Mouse (Mus musculus) heart, embryonic 14.5 days (tissue): ENCODE data around the gene Prrc2b. TPM values are rescaled to one million over a fixed set of nuclear protein-coding genes. Genes with fewer than 3 reads are reported as not detected.

ENCODE experiments used
- ATAC-seq: fragments of 200-750 bp; cut with Nextera tagmentation; 2 replicates; pipeline ENCODE4 v1.8.0; 2017; ENCODE audit warnings: low read depth, moderate TSS enrichment; ENCODE audit not compliant: insufficient number of reproducible peaks, insufficient read depth, low FRiP score
- H3K27ac ChIP-seq, 2 experiments: fragments of 200-500 bp in 1 of 2; fragments of 300-500 bp in 1 of 2; sonication (generic) in 1 of 2; replicated peaks in 1 of 2; 2 replicates each; pipeline ENCODE4 v1.5.1; 2012 to 2014; ENCODE audit warnings: low read depth in 2 of 2, low read length in 2 of 2, control low read depth in 1 of 2, mild to moderate bottlenecking in 1 of 2, mixed read lengths in 1 of 2; ENCODE audit not compliant: control insufficient read depth in 1 of 2, insufficient read depth in 1 of 2
- H3K27me3 ChIP-seq: fragments of 300-500 bp; sonication (generic); 2 replicates; pipeline ENCODE4 v1.6.1; 2014; ENCODE audit warnings: mild to moderate bottlenecking, low read length, control low read depth; ENCODE audit not compliant: control insufficient read depth, insufficient read depth
- H3K36me3 ChIP-seq: fragments of 300-500 bp; sonication (generic); 2 replicates; pipeline ENCODE4 v1.6.1; 2014; ENCODE audit warnings: mild to moderate bottlenecking, control low read depth, low read length, mixed read lengths; ENCODE audit not compliant: control insufficient read depth, insufficient read depth
- H3K4me1 ChIP-seq, 2 experiments: fragments of 200-500 bp in 1 of 2; fragments of 300-500 bp in 1 of 2; sonication (generic) in 1 of 2; 2 replicates each; pipeline ENCODE4 v1.6.1; 2012 to 2014; ENCODE audit warnings: low read length in 2 of 2, control low read depth in 1 of 2, mixed read lengths in 1 of 2; ENCODE audit not compliant: control insufficient read depth in 2 of 2, insufficient read depth in 2 of 2
- H3K4me2 ChIP-seq: fragments of 300-500 bp; sonication (generic); 2 replicates; pipeline ENCODE4 v1.6.1; 2014; ENCODE audit warnings: mild to moderate bottlenecking, low read length
- H3K4me3 ChIP-seq, 2 experiments: fragments of 200-500 bp in 1 of 2; fragments of 300-500 bp in 1 of 2; sonication (generic) in 1 of 2; 2 replicates each; pipeline ENCODE4 v1.5.1; 2012 to 2014; ENCODE audit warnings: low read length in 2 of 2, mild to moderate bottlenecking in 2 of 2, control low read depth in 1 of 2, low read depth in 1 of 2, moderate library complexity in 1 of 2; ENCODE audit not compliant: control insufficient read depth in 1 of 2, insufficient read depth in 1 of 2
- H3K9ac ChIP-seq: fragments of 300-500 bp; sonication (generic); 2 replicates; pipeline ENCODE4 v1.6.1; 2014; ENCODE audit warnings: mild to moderate bottlenecking, low read length
- H3K9me3 ChIP-seq: fragments of 300-500 bp; sonication (generic); 2 replicates; pipeline ENCODE4 v1.6.1; 2016; ENCODE audit warnings: low read length, control low read depth; ENCODE audit not compliant: control insufficient read depth
- WGBS: fragments of 180-500 bp; shearing (Covaris S2); extraction: QIAGEN DNeasy Blood & Tissue Kit; methylation state at CpG from one replicate; pipeline ENCODE4 v1.1.7; 2014; 5-methylcytosine and 5-hydroxymethylcytosine counted together
- polyA plus RNA-seq: library from polyadenylated mRNA; unstranded; fragments of >200 nt; fragmentation: Nextera tagmentation; extraction: Ambion mirVana; gene quantifications from 2 replicates; pipeline ENCODE4 v1.2.1, GENCODE M21; 2014

The Prrc2b gene
- polyA plus RNA-seq, 1 experiment from 2014 or later = 41.8 TPM

GRCm38 (mm10) chr2:32211689-32212088, 60.8 kb downstream of the Prrc2b start:
- Histone ChIP-seq H3K36me3 (peaks cover 100% of the 10 kb centered on the region), H3K27me3 (no peaks in the 10 kb centered on the region), H3K4me1 (no peaks in the 10 kb centered on the region), H3K4me2 (no peak overlapping the region), H3K9ac (no peak overlapping the region), H3K27ac (no peak overlapping the region), H3K9me3 (no peaks in the 10 kb centered on the region), H3K4me3 (no peak overlapping the region)
- WGBS = 86% methylated on average over 8 of the region's 8 CpGs
- ATAC-seq = no peak

GRCm38 (mm10) chr2:32213000-32213399, 62.1 kb downstream of the Prrc2b start:
- Histone ChIP-seq H3K4me3 (no peak overlapping the region), H3K27me3 (no peaks in the 10 kb centered on the region), H3K9ac (no peak overlapping the region), H3K4me2 (no peak overlapping the region), H3K9me3 (no peaks in the 10 kb centered on the region), H3K4me1 (no peaks in the 10 kb centered on the region), H3K27ac (no peak overlapping the region), H3K36me3 (peaks cover 100% of the 10 kb centered on the region)
- 55% methylated on average over 10 of the region's 10 CpGs for WGBS
- ATAC-seq = no peak

- no peak overlapping the region for H3K4me2 ChIP-seq
- no peaks in the 10 kb centered on the region for H3K4me1 ChIP-seq
- no peak overlapping the region for H3K4me3 ChIP-seq
- H3K27me3 ChIP-seq = no peaks in the 10 kb centered on the region
- 91% methylated on average over 10 of the region's 10 CpGs for WGBS
- no peak overlapping the region for H3K27ac ChIP-seq
- no peak overlapping the region for H3K9ac ChIP-seq
- peaks cover 100% of the 10 kb centered on the region for H3K36me3 ChIP-seq
- H3K9me3 ChIP-seq = no peaks in the 10 kb centered on the region
- no peak for ATAC-seq
Observed at GRCm38 (mm10) chr2:32215576-32215975, 64.7 kb downstream of the Prrc2b start.

GRCm38 (mm10) chr2:32216506-32216905, 65.6 kb downstream of the Prrc2b start:
- Histone ChIP-seq H3K27me3 (no peaks in the 10 kb centered on the region), H3K4me1 (no peaks in the 10 kb centered on the region), H3K27ac (no peak overlapping the region), H3K36me3 (peaks cover 100% of the 10 kb centered on the region), H3K4me2 (no peak overlapping the region), H3K9ac (no peak overlapping the region), H3K4me3 (no peak overlapping the region), H3K9me3 (no peaks in the 10 kb centered on the region)
- 84% methylated on average over 10 of the region's 10 CpGs for WGBS
- ATAC-seq = no peak

- Histone ChIP-seq H3K27ac (no peak overlapping the region), H3K27me3 (no peaks in the 10 kb centered on the region), H3K4me1 (no peaks in the 10 kb centered on the region), H3K9ac (no peak overlapping the region), H3K36me3 (peaks cover 100% of the 10 kb centered on the region), H3K4me3 (no peak overlapping the region), H3K4me2 (no peak overlapping the region), H3K9me3 (no peaks in the 10 kb centered on the region)
- 79% methylated on average over 8 of the region's 8 CpGs for WGBS
- ATAC-seq = no peak
Observed at GRCm38 (mm10) chr2:32217656-32218055, 66.8 kb downstream of the Prrc2b start.

GRCm38 (mm10) chr2:32218113-32218512, 67.2 kb downstream of the Prrc2b start:
- peaks cover 100% of the 10 kb centered on the region for H3K36me3 ChIP-seq
- H3K27me3 ChIP-seq = no peaks in the 10 kb centered on the region
- no peaks in the 10 kb centered on the region for H3K9me3 ChIP-seq
- WGBS = 85% methylated on average over 5 of the region's 5 CpGs
- no peak overlapping the region for H3K9ac ChIP-seq
- H3K4me3 ChIP-seq = no peak overlapping the region
- no peak overlapping the region for H3K4me2 ChIP-seq
- ATAC-seq = no peak
- no peak overlapping the region for H3K27ac ChIP-seq
- no peaks in the 10 kb centered on the region for H3K4me1 ChIP-seq

GRCm38 (mm10) chr2:32218541-32219334, 67.9 kb downstream of the Prrc2b start:
- H3K4me1 ChIP-seq = no peaks in the 10 kb centered on the region
- H3K27ac ChIP-seq = no peak overlapping the region
- H3K36me3 ChIP-seq = peaks cover 100% of the 10 kb centered on the region
- H3K9me3 ChIP-seq = no peaks in the 10 kb centered on the region
- no peak overlapping the region for H3K4me3 ChIP-seq
- WGBS = 87% methylated on average over 11 of the region's 11 CpGs
- H3K4me2 ChIP-seq = no peak overlapping the region
- no peaks in the 10 kb centered on the region for H3K27me3 ChIP-seq
- no peak overlapping the region for H3K9ac ChIP-seq
- ATAC-seq = no peak

GRCm38 (mm10) chr2:32219501-32219900, 68.6 kb downstream of the Prrc2b start:
- Histone ChIP-seq H3K4me2 (no peak overlapping the region), H3K4me3 (no peak overlapping the region), H3K27me3 (no peaks in the 10 kb centered on the region), H3K9me3 (no peaks in the 10 kb centered on the region), H3K9ac (no peak overlapping the region), H3K36me3 (peaks cover 100% of the 10 kb centered on the region), H3K27ac (no peak overlapping the region), H3K4me1 (no peaks in the 10 kb centered on the region)
- 94% methylated on average over 14 of the region's 14 CpGs for WGBS
- no peak for ATAC-seq
